Mouse (Mus musculus): Measurements from ENCODE around the gene Polr1a. TPM values are rescaled to one million over a fixed set of nuclear protein-coding genes. Genes with fewer than 3 reads are reported as not detected.

Polr1a gene
- 10 to 100 TPM; 27.9 to 47.7 TPM for total RNA-seq (2023)

GRCm38 (mm10) chr6:71908481-71909381 lies at the start of gene Polr1a, which contains the start of gene Ptcd3:
TSS of gene Polr1a (plus strand) at chr6:71909053.
TSS of gene Ptcd3 (minus strand) at chr6:71908750.

Other genes with a start within 250 kb of the Polr1a start
- gene Reep1, start 201.5 kb upstream of the Polr1a start, total RNA-seq (2023) = not detected
- 10 to 100 TPM; 16.0 to 16.5 TPM for gene Mrpl35, start 82.1 kb upstream of the Polr1a start, total RNA-seq (2023)
- gene Immt, start 77.7 kb upstream of the Polr1a start, total RNA-seq (2023) = 10 to 100 TPM; 80.7 to 85.8 TPM
- gene Ptcd3, start 303 bp upstream of the Polr1a start, total RNA-seq (2023) = 10 to 100 TPM; 40.9 to 42.3 TPM
- gene St3gal5, start 188.5 kb downstream of the Polr1a start, total RNA-seq (2023) = 10 to 100 TPM; 14.9 to 20.0 TPM

All from monocyte, adult 59 days (primary cell).